Mouse (Mus musculus) duodenum, adult 2 months (tissue): ENCODE results near the gene Tdpoz3. TPM values are rescaled to one million over a fixed set of nuclear protein-coding genes. Genes with fewer than 3 reads are reported as not detected.

Source experiments
- polyA plus RNA-seq: library from polyadenylated mRNA; depleted of rRNA; stranded (reverse); fragments of >200 nt; gene quantifications from 2 replicates; pipeline ENCODE4 v1.2.3, GENCODE M21; 2012; ENCODE audit warnings: low replicate concordance; rRNA removed

The Tdpoz3 gene
- polyA plus RNA-seq = not detected in 2 replicates

GRCm38 (mm10) chr3:93825720-93826119 is at the start of gene Tdpoz3:
Gene Tdpoz3 (plus strand): TSS chr3:93826020.

DNA sequence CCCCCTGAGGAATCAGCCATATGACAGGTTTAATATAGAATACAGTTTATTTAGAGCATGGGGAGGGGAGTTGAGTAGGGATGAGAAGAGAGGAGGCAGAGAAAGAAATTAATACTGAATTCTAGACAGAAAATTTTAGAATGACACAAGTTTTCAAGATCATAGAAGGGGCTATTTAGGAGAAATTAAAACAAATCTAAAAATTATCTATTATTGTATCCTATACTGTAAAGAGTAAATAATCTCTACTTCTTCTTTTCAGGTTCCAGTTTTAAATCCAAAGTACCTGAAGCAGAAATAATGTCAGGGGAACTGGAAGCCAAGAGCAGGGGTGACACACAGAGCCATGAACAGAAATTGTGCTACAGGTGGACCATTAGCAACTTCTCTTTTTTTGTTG is 29.7 kb upstream of the Tdpoz3 start, which contains the start of gene Tdpoz4:
Gene Tdpoz4 (plus strand): TSS at position 301 of the 400 bp plus-strand sequence.

Other genes starting within 250 kb of the Tdpoz3 start
- not detected in 2 replicates for gene Tdpoz2, start 173.3 kb upstream of the Tdpoz3 start, polyA plus RNA-seq
- gene Tdpoz1, start 149.7 kb upstream of the Tdpoz3 start, polyA plus RNA-seq = not detected in 2 replicates
- gene Gm37596, start 132.9 kb upstream of the Tdpoz3 start, polyA plus RNA-seq = not detected in 2 replicates
- not detected in 2 replicates for gene Gm5773, start 53.0 kb upstream of the Tdpoz3 start, polyA plus RNA-seq
- not detected in 2 replicates for gene Tdpoz4, start 29.6 kb upstream of the Tdpoz3 start, polyA plus RNA-seq
- 0.14 and 0.32 TPM in 2 replicates for gene Gm9117, start 117.5 kb downstream of the Tdpoz3 start, polyA plus RNA-seq
- not detected in 2 replicates for gene Tdpoz5, start 135.3 kb downstream of the Tdpoz3 start, polyA plus RNA-seq
- not detected in 2 replicates for gene Gm9125, start 228.9 kb downstream of the Tdpoz3 start, polyA plus RNA-seq
- not detected in 2 replicates for gene Gm10697, start 246.6 kb downstream of the Tdpoz3 start, polyA plus RNA-seq